Comparison of ENCODE assay signal across 24 mouse cellular contexts in the genomic region with DNA sequence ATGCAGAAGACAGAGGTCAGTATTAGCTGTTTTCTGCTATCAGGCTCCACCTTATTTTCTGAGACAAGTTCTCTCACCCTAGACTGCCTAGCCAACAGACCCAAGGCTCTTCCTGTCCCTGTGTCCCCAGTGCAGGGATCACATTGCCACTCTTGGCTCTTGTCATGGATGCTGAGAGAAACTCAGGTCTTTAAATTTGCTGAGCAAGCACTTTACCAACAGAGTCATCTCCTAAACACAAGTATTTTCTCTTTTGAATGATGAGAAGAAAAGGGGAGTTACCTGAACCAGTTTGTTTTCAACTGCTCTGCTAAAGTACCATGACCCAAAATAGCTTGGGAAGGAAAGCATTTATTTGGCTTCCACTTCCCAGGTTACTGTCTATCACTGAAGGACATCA.
A peak's percentile ranks its signal among the peaks of the same experiment; 100 is the strongest.
DNase-seq lines count a peak whose midpoint lies in the region; ATAC-seq and TF ChIP-seq lines count a peak whose summit lies in the region.
"Had no signal": no experiment of that assay in that cellular context is flagged by ENCODE, and none has a peak within 500 bp of the region (broad histone marks: within the 10 kb centered on the region; RNA-seq: fewer than 3 reads in every experiment).

No protein-coding gene starts in this region.

- TF ChIP-seq RAD21 in CH12.LX (IDR thresholded peaks at IDR 0.05; ENCODE audit: low read depth, low read length): no peak
- TF ChIP-seq RAD21 in MEL (IDR thresholded peaks at IDR 0.05; ENCODE audit: low read depth, low read length): no peak

- DNase-seq in heart, adult 11 months: peak; percentile 17
- DNase-seq in CH12.LX (ENCODE audit: extremely low read depth) (no peak), ES-E14 (ENCODE audit: low read depth, low spot score) (no peak), MEL (ENCODE audit: low read depth, low spot score) (no peak)
- DNase-seq in hindbrain, embryonic 11.5 days (ENCODE audit: low spot score): no peak
- DNase-seq in midbrain, postnatal 0 days (ENCODE audit: low spot score): no peak
- DNase-seq: adrenal gland, adult 2 months; adrenal gland, adult 8-10 months; adrenal gland, postnatal 10 days; adrenal gland, postnatal 14 days; adrenal gland, postnatal 25 days; adrenal gland, postnatal 36 days; B cell, adult 2 months; cerebellum, adult 11 months; cerebellum, adult 11-12 months; cerebellum, adult 18-20 months; cerebellum, adult 2 months; cerebellum, adult 8-10 months had no signal

- TF ChIP-seq CTCF in CH12.LX (conservative IDR thresholded peaks at IDR 0.05 in 1 of 2, IDR thresholded peaks at IDR 0.05 in 1 of 2; ENCODE audit: low read depth in 2 of 2, low read length in 2 of 2) (no peak), MEL (IDR thresholded peaks at IDR 0.05 in 2 of 3, conservative IDR thresholded peaks at IDR 0.05 in 1 of 3; ENCODE audit: control insufficient read depth in 1 of 3, insufficient read depth in 1 of 3, low read depth in 2 of 3, low read length in 3 of 3, poor library complexity in 1 of 3, severe bottlenecking in 1 of 3) (no peak)
- TF ChIP-seq CTCF in midbrain, postnatal 0 days (IDR thresholded peaks at IDR 0.05): no peak

- H3K27ac ChIP-seq in heart, embryonic 11.5 days (ENCODE audit: low read depth, low read length): no peak overlapping the region
- H3K27ac ChIP-seq in CH12.LX (ENCODE audit: insufficient read depth, low read depth) (no peak overlapping the region), ES-E14 (ENCODE audit: insufficient read depth, low read depth, low read length, poor library complexity, severe bottlenecking) (no peak overlapping the region), MEL (ENCODE audit: control insufficient read depth, low read depth, low read length) (no peak overlapping the region)
- no peak overlapping the region for H3K27ac ChIP-seq in hindbrain, embryonic 11.5 days (ENCODE audit: low read depth, low read length)
- no peak overlapping the region for H3K27ac ChIP-seq in midbrain, postnatal 0 days (ENCODE audit: low read depth, low read length)

- ATAC-seq in heart, embryonic 11.5 days (replicated peaks; ENCODE audit: insufficient number of reproducible peaks, low FRiP score, low TSS enrichment): no peak
- no peak for ATAC-seq in hindbrain, embryonic 11.5 days (ENCODE audit: low FRiP score)
- ATAC-seq in granulocyte monocyte progenitor cell, adult 5-6 weeks (replicated peaks; ENCODE audit: poor library complexity, severe bottlenecking): no peak
- ATAC-seq in midbrain, postnatal 0 days (ENCODE audit: low FRiP score): no peak
- ATAC-seq: activated CD4-positive, CD25-positive, alpha-beta regulatory T cell, adult 4 months; CD4-positive, CD25-positive, alpha-beta regulatory T cell, adult 4 months; Patski had no signal

- H3K9me3 ChIP-seq in heart, embryonic 11.5 days (replicated peaks; ENCODE audit: control insufficient read depth, low read length): no peaks in the 10 kb centered on the region; the same call in none of the 2 replicates
- H3K9me3 ChIP-seq in CH12.LX (replicated peaks; ENCODE audit: low read length) (peaks cover 3% of the 10 kb centered on the region), ES-E14 (ENCODE audit: control insufficient read depth, insufficient read depth, low read depth, low read length) (no peaks in the 10 kb centered on the region), MEL (replicated peaks; ENCODE audit: insufficient read depth, low read length) (no peaks in the 10 kb centered on the region)
- no peaks in the 10 kb centered on the region for H3K9me3 ChIP-seq in hindbrain, embryonic 11.5 days (ENCODE audit: control insufficient read depth, low read length)
- no peaks in the 10 kb centered on the region for H3K9me3 ChIP-seq in midbrain, postnatal 0 days (ENCODE audit: low read length)
- H3K9me3 ChIP-seq: G1E had no signal

- H3K36me3 ChIP-seq in heart, embryonic 11.5 days (ENCODE audit: control insufficient read depth, insufficient read depth, low read length): no peaks in the 10 kb centered on the region
- H3K36me3 ChIP-seq in CH12.LX (replicated peaks in 1 of 2; ENCODE audit: control insufficient read depth in 1 of 2, insufficient read depth in 1 of 2, low read length in 1 of 2): no peaks in the 10 kb centered on the region
- H3K36me3 ChIP-seq in ES-E14 (ENCODE audit: control insufficient read depth, insufficient read depth, low read length, poor library complexity, severe bottlenecking): no peaks in the 10 kb centered on the region
- H3K36me3 ChIP-seq in MEL (ENCODE audit: control insufficient read depth in 1 of 2, insufficient read depth in 2 of 2, low read length in 2 of 2): no peaks in the 10 kb centered on the region
- no peaks in the 10 kb centered on the region for H3K36me3 ChIP-seq in hindbrain, embryonic 11.5 days (ENCODE audit: control insufficient read depth, insufficient read depth, low read length)
- H3K36me3 ChIP-seq in midbrain, postnatal 0 days (ENCODE audit: insufficient read depth, low read length): no peaks in the 10 kb centered on the region
- H3K36me3 ChIP-seq: G1E had no signal

- no peak overlapping the region for H3K9ac ChIP-seq in heart, embryonic 11.5 days (ENCODE audit: low read depth, low read length)
- no peak overlapping the region for H3K9ac ChIP-seq in CH12.LX (ENCODE audit: insufficient read depth, low read depth)
- H3K9ac ChIP-seq in ES-E14 (ENCODE audit: insufficient read depth, low read depth, low read length, poor library complexity, severe bottlenecking): no peak overlapping the region
- no peak overlapping the region for H3K9ac ChIP-seq in MEL (ENCODE audit: control insufficient read depth, low read depth, low read length, poor library complexity, severe bottlenecking)
- no peak overlapping the region for H3K9ac ChIP-seq in hindbrain, embryonic 11.5 days (ENCODE audit: low read depth, low read length)
- no peak overlapping the region for H3K9ac ChIP-seq in midbrain, postnatal 0 days (replicated peaks; ENCODE audit: low read length, poor library complexity, severe bottlenecking)

- no peak overlapping the region for H3K4me3 ChIP-seq in heart, embryonic 11.5 days (ENCODE audit: low read depth, low read length)
- H3K4me3 ChIP-seq in CH12.LX (replicated peaks in 1 of 3; ENCODE audit: low read depth in 2 of 3, low read length in 2 of 3, poor library complexity in 1 of 3) (no peak overlapping the region), ES-E14 (ENCODE audit: insufficient read depth in 1 of 2, low read depth in 1 of 2, low read length in 2 of 2, poor library complexity in 1 of 2, severe bottlenecking in 1 of 2) (no peak overlapping the region), MEL (ENCODE audit: control insufficient read depth in 1 of 2, insufficient read depth in 1 of 2, low read depth in 2 of 2, low read length in 2 of 2) (no peak overlapping the region)
- H3K4me3 ChIP-seq in hindbrain, embryonic 11.5 days (ENCODE audit: low read depth, low read length): no peak overlapping the region
- no peak overlapping the region for H3K4me3 ChIP-seq in midbrain, postnatal 0 days (ENCODE audit: low read depth, low read length)

- no peaks in the 10 kb centered on the region for H3K79me2 ChIP-seq in CH12.LX (replicated peaks; ENCODE audit: control insufficient read depth, extremely low read depth, insufficient read depth, poor library complexity, severe bottlenecking)
- no peaks in the 10 kb centered on the region for H3K79me2 ChIP-seq in MEL (ENCODE audit: control insufficient read depth, insufficient read depth, low read length, poor library complexity)

- dilution Hi-C loops in CH12.LX (cut with MboI; ENCODE audit: extremely low pct_ligation_motif_present, extremely low pct_unique_long_range_greater_than_20kb, low sequenced_read_pairs): no loop called here

- H3K4me2 ChIP-seq in heart, embryonic 11.5 days: no peak overlapping the region
- no peak overlapping the region for H3K4me2 ChIP-seq in CH12.LX (ENCODE audit: insufficient read depth, low read depth, poor library complexity, severe bottlenecking)
- H3K4me2 ChIP-seq in hindbrain, embryonic 11.5 days (replicated peaks; ENCODE audit: low read depth, low read length): no peak overlapping the region
- no peak overlapping the region for H3K4me2 ChIP-seq in midbrain, postnatal 0 days (ENCODE audit: low read depth, low read length, poor library complexity, severe bottlenecking)

- no peaks in the 10 kb centered on the region for H3K27me3 ChIP-seq in heart, embryonic 11.5 days (ENCODE audit: control insufficient read depth, insufficient read depth, low read length)
- H3K27me3 ChIP-seq in CH12.LX (replicated peaks): no peaks in the 10 kb centered on the region
- H3K27me3 ChIP-seq in MEL (ENCODE audit: control insufficient read depth in 1 of 2, insufficient read depth in 2 of 2, low read length in 2 of 2): no peaks in the 10 kb centered on the region
- no peaks in the 10 kb centered on the region for H3K27me3 ChIP-seq in hindbrain, embryonic 11.5 days (ENCODE audit: control insufficient read depth, insufficient read depth, low read length)
- no peaks in the 10 kb centered on the region for H3K27me3 ChIP-seq in midbrain, postnatal 0 days (ENCODE audit: insufficient read depth, low read length)
- H3K27me3 ChIP-seq: Patski had no signal

- no peaks in the 10 kb centered on the region for H3K4me1 ChIP-seq in heart, embryonic 11.5 days (ENCODE audit: control insufficient read depth, insufficient read depth, low read length)
- H3K4me1 ChIP-seq in CH12.LX (ENCODE audit: control insufficient read depth in 1 of 2, insufficient read depth in 2 of 2): no peaks in the 10 kb centered on the region
- no peaks in the 10 kb centered on the region for H3K4me1 ChIP-seq in ES-E14 (ENCODE audit: control insufficient read depth in 2 of 2, insufficient read depth in 2 of 2, low read length in 2 of 2, poor library complexity in 1 of 2)
- H3K4me1 ChIP-seq in MEL (ENCODE audit: control insufficient read depth in 1 of 2, insufficient read depth in 2 of 2, low read length in 2 of 2): no peaks in the 10 kb centered on the region
- no peaks in the 10 kb centered on the region for H3K4me1 ChIP-seq in hindbrain, embryonic 11.5 days (replicated peaks; ENCODE audit: control insufficient read depth, insufficient read depth, low read length)
- H3K4me1 ChIP-seq in midbrain, postnatal 0 days (ENCODE audit: insufficient read depth, low read length): no peaks in the 10 kb centered on the region

- no peak for TF ChIP-seq POLR2A in CH12.LX (IDR thresholded peaks at IDR 0.05; ENCODE audit: low read depth, low read length)
- TF ChIP-seq POLR2A in MEL (IDR thresholded peaks at IDR 0.05; ENCODE audit: control insufficient read depth in 1 of 2, insufficient read depth in 1 of 2, low read depth in 1 of 2, low read length in 2 of 2, poor library complexity in 1 of 2): no peak

- in situ Hi-C loops in CH12.LX (cut with MboI; ENCODE audit: low pct_ligation_motif_present, low pct_unique_long_range_greater_than_20kb, low sequenced_read_pairs) (no loop called here), ES-E14 (cut with MboI; ENCODE audit: low sequenced_read_pairs in 2 of 2, unreplicated experiment in 2 of 2) (no loop called here)

- TF ChIP-seq EP300 in CH12.LX (IDR thresholded peaks at IDR 0.05; ENCODE audit: low read length) (no peak), MEL (IDR thresholded peaks at IDR 0.05; ENCODE audit: low read depth in 1 of 2, low read length in 2 of 2) (no peak)

TF ChIP-seq in CH12.LX, 34 proteins besides CTCF, POLR2A, EP300 and RAD21 (continues in another document):
- no peak for TF ChIP-seq CHD2 (IDR thresholded peaks at IDR 0.05; ENCODE audit: low read length)

TF ChIP-seq in ES-E14, 5 proteins besides CTCF, POLR2A, EP300 and RAD21 (continues in another document):
- TF ChIP-seq ZNF384 (IDR thresholded peaks at IDR 0.05; ENCODE audit: low read depth, low read length): no peak
